22 mouse cellular contexts compared by ENCODE assay signal in the genomic region with DNA sequence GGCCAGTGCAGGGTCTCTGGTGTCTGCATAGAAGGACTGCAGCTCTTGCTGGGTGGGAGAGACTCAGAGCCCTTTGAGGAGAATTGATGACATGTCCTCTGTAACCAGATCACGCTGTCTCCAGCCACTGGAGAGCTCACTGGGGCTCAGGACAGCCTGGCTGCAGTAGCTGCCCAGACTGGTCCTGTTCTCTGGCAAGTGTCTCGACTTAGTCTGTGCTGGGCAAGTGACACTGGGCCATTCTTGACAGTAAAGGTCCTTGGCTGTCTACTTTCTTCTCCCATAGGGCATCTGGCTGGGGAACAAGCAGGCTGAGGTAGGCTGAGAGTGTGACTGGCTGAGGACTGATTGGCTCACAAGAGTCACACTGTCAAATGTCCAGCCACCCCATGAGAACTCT. TPM values are rescaled to one million over a fixed set of nuclear protein-coding genes. Genes with fewer than 3 reads are reported as not detected.
"Had no signal": no experiment of that assay in that cellular context is flagged by ENCODE, and none has a peak within 500 bp of the region (broad histone marks: within the 10 kb centered on the region; RNA-seq: fewer than 3 reads in every experiment).

No protein-coding gene starts in this region.

- H3K27me3 ChIP-seq: midbrain, embryonic 12.5 days; neural tube, embryonic 13.5 days; neural tube, embryonic 15.5 days; stomach, embryonic 15.5 days had no signal

- H3K9me3 ChIP-seq: midbrain, embryonic 10.5 days; midbrain, embryonic 12.5 days; neural tube, embryonic 13.5 days; neural tube, embryonic 15.5 days; stomach, embryonic 15.5 days had no signal

- H3K27ac ChIP-seq: midbrain, embryonic 10.5 days; midbrain, embryonic 12.5 days; neural tube, embryonic 13.5 days; neural tube, embryonic 15.5 days; stomach, embryonic 15.5 days; stomach, postnatal 0 days had no signal

- H3K9ac ChIP-seq: lung, embryonic 14.5 days; midbrain, embryonic 12.5 days; neural tube, embryonic 13.5 days; neural tube, embryonic 15.5 days; stomach, embryonic 15.5 days had no signal

- H3K4me2 ChIP-seq: lung, embryonic 14.5 days; midbrain, embryonic 12.5 days; neural tube, embryonic 13.5 days; neural tube, embryonic 15.5 days; stomach, embryonic 15.5 days had no signal

- DNase-seq: lung, adult 18-20 months; lung, embryonic 14.5 days; lung, postnatal 10 days; lung, postnatal 4 days; midbrain, embryonic 14.5 days; retina, postnatal 1 day; right cerebral cortex, adult 18-20 months; right cerebral cortex, postnatal 25 days; right cerebral cortex, postnatal 4 days; thymus, adult 2 months; thymus, postnatal 25 days; thymus, postnatal 4 days had no signal

- H3K4me3 ChIP-seq: midbrain, embryonic 10.5 days; midbrain, embryonic 12.5 days; myocyte; neural tube, embryonic 13.5 days; neural tube, embryonic 15.5 days; stomach, embryonic 15.5 days had no signal

- ATAC-seq: midbrain, embryonic 16.5 days had no signal

RNA-seq across cellular contexts. Expression of a gene that starts 57.2 kb away (rescaled TPM):
- total RNA-seq: megakaryocyte, adult 5-6 weeks; megakaryocyte-erythroid progenitor cell, adult 5-6 weeks had no signal
- polyA plus RNA-seq: myocyte had no signal
